Comparison of ENCODE assay signal across 8 mouse cellular contexts in the genomic region with DNA sequence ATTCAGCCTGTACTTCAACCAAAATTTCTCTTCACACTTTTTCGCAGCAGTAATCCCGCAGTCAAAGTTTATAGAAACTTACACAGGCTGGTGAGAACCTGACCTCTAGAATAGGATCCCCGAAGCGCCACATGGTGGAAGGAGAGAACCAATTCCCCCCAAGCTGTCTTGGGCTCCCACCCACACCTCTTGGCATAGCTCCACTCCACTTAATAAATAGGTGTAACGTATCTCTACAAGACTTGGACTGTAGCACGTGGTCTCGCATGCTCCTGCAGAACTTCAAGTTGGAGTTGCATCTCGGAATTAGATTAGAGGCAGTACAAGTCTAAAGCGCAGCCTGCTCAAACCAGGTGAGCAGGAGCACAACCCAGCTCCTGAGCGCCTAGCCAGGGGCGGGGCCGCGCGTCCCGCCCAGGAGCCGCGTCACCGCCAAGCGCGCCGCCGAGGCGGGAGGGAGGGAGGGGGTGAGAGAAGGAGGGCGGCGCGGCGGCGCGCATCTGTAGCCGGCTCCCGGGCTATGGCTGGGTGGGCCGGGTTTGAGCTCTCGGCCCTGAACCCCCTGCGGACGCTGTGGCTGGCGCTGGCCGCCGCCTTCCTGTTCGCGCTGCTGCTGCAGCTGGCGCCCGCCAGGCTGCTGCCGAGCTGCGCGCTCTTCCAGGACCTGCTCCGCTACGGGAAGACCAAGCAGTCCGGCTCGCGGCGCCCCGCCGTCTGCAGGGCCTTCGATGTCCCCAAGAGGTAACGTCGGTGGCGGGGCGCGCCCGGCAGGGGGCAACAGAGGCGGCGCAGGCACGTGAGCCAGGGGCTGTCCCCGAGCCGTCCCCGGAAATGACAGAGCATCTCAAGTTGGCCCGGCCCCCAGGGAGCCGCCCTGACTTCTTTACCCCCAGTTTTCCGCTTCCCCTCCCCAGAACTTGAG. TPM values are rescaled to one million over a fixed set of nuclear protein-coding genes. Genes with fewer than 3 reads are reported as not detected.
DNase-seq lines count a peak whose midpoint lies in the region; ATAC-seq and TF ChIP-seq lines count a peak whose summit lies in the region.

A gene (plus strand): TSS at position 464 of the 922 bp plus-strand sequence.

- TF ChIP-seq EP300 in lung, postnatal 0 days (IDR thresholded peaks at IDR 0.05), result peak; percentile 82

- peaks cover 19% of the 10 kb centered on the region; the same call in 1 of the 2 replicates for H3K27me3 ChIP-seq in hindbrain, embryonic 10.5 days (ENCODE audit: insufficient read depth, poor library complexity, severe bottlenecking)
- H3K27me3 ChIP-seq in lung, postnatal 0 days (replicated peaks; ENCODE audit: insufficient read depth, low read length), result no peaks in the 10 kb centered on the region

- peaks cover 34% of the 10 kb centered on the region for H3K4me1 ChIP-seq in hindbrain, embryonic 10.5 days (replicated peaks)
- H3K4me1 ChIP-seq in lung, postnatal 0 days (ENCODE audit: insufficient read depth, low read depth, low read length), result peaks cover 10% of the 10 kb centered on the region; the same call in 1 of the 2 replicates

- TF ChIP-seq CTCF in lung, postnatal 0 days (IDR thresholded peaks at IDR 0.05), result peak; percentile 92

- H3K9ac ChIP-seq in lung, postnatal 0 days (replicated peaks; ENCODE audit: low read depth), result peak within 1 kb of the TSS; percentile 83

- peak; percentile 82 for DNase-seq in MEL-GATA-1-ER (ENCODE audit: extremely low read depth, low read depth)
- peak; percentile 82 for DNase-seq in cerebellum, adult 8-10 months
- peak; percentile 93 for DNase-seq in hindbrain, embryonic 10.5 days (ENCODE audit: low spot score)
- DNase-seq in layer of hippocampus, adult 9-11 months, result peak; percentile 95
- peak; percentile 98 for DNase-seq in lung, postnatal 0 days (ENCODE audit: low spot score)
- DNase-seq in ovary, postnatal 14 days (ENCODE audit: low spot score), result peak; percentile 95
- DNase-seq in thymus, postnatal 14 days, result peak; percentile 100

- ATAC-seq in frontal cortex, adult (ENCODE audit: low TSS enrichment), result peak; percentile 90
- peak; percentile 97 for ATAC-seq in lung, postnatal 0 days

- H3K27ac ChIP-seq in hindbrain, embryonic 10.5 days, result peak within 1 kb of the TSS; percentile 97
- H3K27ac ChIP-seq in lung, postnatal 0 days (ENCODE audit: low read length), result peak within 1 kb of the TSS; percentile 97

- peak within 1 kb of the TSS; percentile 74 for H3K4me3 ChIP-seq in hindbrain, embryonic 10.5 days
- peak within 1 kb of the TSS; percentile 69 for H3K4me3 ChIP-seq in lung, postnatal 0 days (ENCODE audit: low read depth, low read length)

- no peaks in the 10 kb centered on the region for H3K36me3 ChIP-seq in hindbrain, embryonic 10.5 days
- no peaks in the 10 kb centered on the region for H3K36me3 ChIP-seq in lung, postnatal 0 days (ENCODE audit: insufficient read depth, low read length)

- H3K4me2 ChIP-seq in lung, postnatal 0 days (replicated peaks; ENCODE audit: low read depth, low read length), result peak within 1 kb of the TSS; percentile 70

- H3K9me3 ChIP-seq in hindbrain, embryonic 10.5 days, result no peaks in the 10 kb centered on the region
- H3K9me3 ChIP-seq in lung, postnatal 0 days (ENCODE audit: low read length), result no peaks in the 10 kb centered on the region

- 1% methylated on average over 66 of the region's 69 CpGs for WGBS in hindbrain, embryonic 10.5 days
- WGBS in lung, postnatal 0 days, result 1% methylated on average over 53 of the region's 69 CpGs

RNA-seq across cellular contexts. Expression of the gene that starts here (rescaled TPM):
- polyA plus RNA-seq in hindbrain, embryonic 10.5 days (2016; fragmentation: Nextera tagmentation; extraction: Ambion mirVana), result 20.7 and 21.4 TPM in 2 replicates
- 48.1 and 49.3 TPM in 2 replicates for polyA plus RNA-seq in lung, postnatal 0 days (2015; fragmentation: Nextera tagmentation; extraction: Ambion mirVana)

Comparison
In these comparisons a context has a peak if more than half of its experiments do, and no peak if none do; other contexts are left out.
1. Peak in every context shown above with its lines: DNase-seq, ATAC-seq, H3K4me3 ChIP-seq and H3K27ac ChIP-seq.